Mouse (Mus musculus) ES-Bruce4 (cell line): ENCODE measurements at regions not wholly inside any gene's neighbourhood (a gene's known extent, or its start where the extent isn't known, plus 50 kb on each side); places are given as distances from the start of the nearest gene placed in this dataset.

Experiments
- H3K27ac ChIP-seq: 2 replicates; pipeline ENCODE4 v1.5.1; 2012; ENCODE audit warnings: low read length, inconsistent platforms; ENCODE audit not compliant: insufficient read depth
- H3K27me3 ChIP-seq: 2 replicates; pipeline ENCODE4 v1.6.1; 2012; ENCODE audit warnings: mild to moderate bottlenecking, low read length, inconsistent platforms; ENCODE audit not compliant: control insufficient read depth, poor library complexity, insufficient read depth, severe bottlenecking
- H3K36me3 ChIP-seq: 2 replicates; pipeline ENCODE4 v1.6.1; 2012; ENCODE audit warnings: inconsistent platforms, mild to moderate bottlenecking, low read length, moderate library complexity; ENCODE audit not compliant: control insufficient read depth, poor library complexity, insufficient read depth, severe bottlenecking
- H3K4me1 ChIP-seq: one replicate; pipeline ENCODE4 v1.8.1; 2011; ENCODE audit warnings: low read length; ENCODE audit not compliant: control insufficient read depth, insufficient read depth
- H3K4me3 ChIP-seq: 2 replicates; pipeline ENCODE4 v1.5.1; 2011; ENCODE audit warnings: low read depth, mild to moderate bottlenecking, low read length
- H3K9ac ChIP-seq: 2 replicates; pipeline ENCODE4 v1.6.1; 2012; ENCODE audit warnings: low read depth, mild to moderate bottlenecking, inconsistent platforms; ENCODE audit not compliant: poor library complexity, severe bottlenecking
- H3K9me3 ChIP-seq: replicated peaks from 2 replicates; pipeline ENCODE4 v1.6.1; 2012; ENCODE audit warnings: mild to moderate bottlenecking, low read length, inconsistent platforms; ENCODE audit not compliant: control insufficient read depth, poor library complexity, insufficient read depth, severe bottlenecking
- CTCF ChIP-seq: IDR thresholded peaks from one replicate; pipeline ENCODE4 v1.8.1; 2011; ENCODE audit warnings: low read depth, low read length
- EP300 ChIP-seq: IDR thresholded peaks from 2 replicates; pipeline ENCODE4 v1.6.1; 2011; ENCODE audit warnings: low read depth, low read length; ENCODE audit not compliant: insufficient read depth
- POLR2A ChIP-seq: IDR thresholded peaks from one replicate; pipeline ENCODE4 v1.8.1; 2011; ENCODE audit warnings: low read length; ENCODE audit not compliant: insufficient read depth

- no peak for TF ChIP-seq CTCF
- TF ChIP-seq POLR2A = no peak
- TF ChIP-seq EP300 = no peak
- Histone ChIP-seq H3K36me3 (no peaks in the 10 kb centered on the region), H3K27me3 (no peaks in the 10 kb centered on the region), H3K4me3 (no peak overlapping the region), H3K4me1 (no peaks in the 10 kb centered on the region), H3K9ac (no peak overlapping the region), H3K27ac (no peak overlapping the region), H3K9me3 (no peaks in the 10 kb centered on the region)
These were observed 322.3 kb downstream of the Mycn start for GRCm38 (mm10) chr12:12619431-12619830.

- Histone ChIP-seq H3K36me3 (no peaks in the 10 kb centered on the region), H3K4me1 (no peaks in the 10 kb centered on the region), H3K9me3 (no peaks in the 10 kb centered on the region), H3K9ac (no peak overlapping the region), H3K4me3 (no peak overlapping the region), H3K27ac (no peak overlapping the region), H3K27me3 (no peaks in the 10 kb centered on the region)
- TF ChIP-seq CTCF (no peak), POLR2A (no peak), EP300 (no peak)
These were observed 329.2 kb downstream of the Mycn start for GRCm38 (mm10) chr12:12612520-12612919.

DNA sequence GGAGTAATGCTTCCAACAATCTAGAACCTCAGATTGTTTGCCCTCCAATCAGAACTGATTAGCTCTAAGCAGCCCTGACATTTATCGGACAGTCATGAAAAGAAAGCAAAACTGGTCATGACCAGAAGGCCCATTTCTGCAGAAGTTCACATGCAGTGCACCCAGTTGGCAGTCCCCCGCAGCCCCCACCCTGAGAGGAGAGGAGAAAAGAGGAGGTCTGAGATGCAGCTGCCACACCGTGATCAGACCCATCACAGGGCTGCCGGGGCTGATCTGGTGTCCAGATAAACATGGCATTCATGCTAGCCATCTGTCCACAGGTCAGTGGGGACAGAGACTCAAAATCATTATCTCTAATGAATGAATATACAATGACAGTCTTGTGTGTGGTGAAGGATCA, 330.9 kb downstream of the Mycn start:
- Histone ChIP-seq H3K27me3 (no peaks in the 10 kb centered on the region), H3K4me1 (no peaks in the 10 kb centered on the region), H3K4me3 (no peak overlapping the region), H3K27ac (no peak overlapping the region), H3K9me3 (no peaks in the 10 kb centered on the region), H3K36me3 (no peaks in the 10 kb centered on the region), H3K9ac (no peak overlapping the region)
- TF ChIP-seq POLR2A (no peak), CTCF (no peak), EP300 (no peak)

DNA sequence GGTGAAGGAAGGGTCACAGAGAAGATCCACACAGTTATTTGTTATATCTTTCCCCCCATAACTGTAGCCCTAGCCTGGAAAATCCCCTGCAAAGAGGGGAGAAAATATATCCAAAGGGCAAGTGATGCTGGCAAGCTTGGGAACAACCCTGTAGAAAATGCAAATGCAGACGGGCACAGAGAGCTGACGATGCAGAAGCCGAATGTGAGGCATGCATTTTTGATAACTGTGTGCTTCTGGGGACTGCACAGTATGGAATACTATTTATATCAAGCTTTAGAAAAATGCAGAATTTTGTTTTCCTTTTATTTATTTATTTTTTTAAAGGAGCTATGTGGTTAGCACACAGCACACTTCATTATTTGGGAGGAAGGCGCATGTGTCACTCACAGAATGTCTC, 333.7 kb downstream of the Mycn start:
- Histone ChIP-seq H3K4me3 (no peak overlapping the region), H3K9me3 (no peaks in the 10 kb centered on the region), H3K27ac (no peak overlapping the region), H3K4me1 (no peaks in the 10 kb centered on the region), H3K36me3 (no peaks in the 10 kb centered on the region), H3K27me3 (no peaks in the 10 kb centered on the region), H3K9ac (no peak overlapping the region)
- TF ChIP-seq CTCF (no peak), POLR2A (no peak), EP300 (no peak)

DNA sequence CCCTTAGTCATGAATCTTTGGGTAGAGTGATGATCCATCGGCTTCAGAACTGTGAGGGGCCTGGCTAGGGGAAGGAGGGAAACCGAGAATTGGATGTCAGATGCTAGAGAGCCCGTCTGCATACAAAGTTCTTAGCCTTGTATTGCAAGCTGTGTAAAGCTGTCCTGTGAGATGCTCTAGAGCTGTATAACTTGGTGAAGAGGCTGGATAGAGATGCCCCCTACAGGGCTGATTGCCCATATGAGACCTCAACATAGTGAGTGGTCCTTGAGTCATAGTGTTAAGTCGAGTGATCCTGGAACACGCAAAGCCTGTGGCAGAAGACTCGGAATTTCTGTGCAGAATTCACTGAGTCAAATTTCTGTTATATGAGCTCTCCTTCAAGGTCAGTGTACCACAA, 334.8 kb downstream of the Mycn start:
- Histone ChIP-seq H3K27ac (no peak overlapping the region), H3K4me3 (no peak overlapping the region), H3K9me3 (no peaks in the 10 kb centered on the region), H3K4me1 (no peaks in the 10 kb centered on the region), H3K9ac (no peak overlapping the region), H3K27me3 (no peaks in the 10 kb centered on the region), H3K36me3 (no peaks in the 10 kb centered on the region)
- TF ChIP-seq POLR2A = no peak
- TF ChIP-seq EP300 = no peak
- no peak for TF ChIP-seq CTCF

- TF ChIP-seq CTCF (no peak), EP300 (no peak), POLR2A (no peak)
- H3K9ac ChIP-seq = no peak overlapping the region
- H3K9me3 ChIP-seq = no peaks in the 10 kb centered on the region
- H3K4me3 ChIP-seq = no peak overlapping the region
- H3K4me1 ChIP-seq = no peaks in the 10 kb centered on the region
- no peak overlapping the region for H3K27ac ChIP-seq
- no peaks in the 10 kb centered on the region for H3K27me3 ChIP-seq
- H3K36me3 ChIP-seq = no peaks in the 10 kb centered on the region
These were observed 336.2 kb downstream of the Mycn start for GRCm38 (mm10) chr12:12605495-12605894.
